Mouse (Mus musculus) G1E (cell line): ENCODE results near the gene Sdccag8.

Experiments
- CTCF ChIP-seq: IDR thresholded peaks from 2 replicates; pipeline ENCODE4 v1.5.1; 2012; ENCODE audit warnings: low read depth, low read length, inconsistent platforms, mixed read lengths
- TAL1 ChIP-seq: conservative IDR thresholded peaks from 2 replicates; pipeline ENCODE4 v1.6.1; 2012; ENCODE audit warnings: low read depth, low read length, inconsistent platforms, mixed read lengths

DNA sequence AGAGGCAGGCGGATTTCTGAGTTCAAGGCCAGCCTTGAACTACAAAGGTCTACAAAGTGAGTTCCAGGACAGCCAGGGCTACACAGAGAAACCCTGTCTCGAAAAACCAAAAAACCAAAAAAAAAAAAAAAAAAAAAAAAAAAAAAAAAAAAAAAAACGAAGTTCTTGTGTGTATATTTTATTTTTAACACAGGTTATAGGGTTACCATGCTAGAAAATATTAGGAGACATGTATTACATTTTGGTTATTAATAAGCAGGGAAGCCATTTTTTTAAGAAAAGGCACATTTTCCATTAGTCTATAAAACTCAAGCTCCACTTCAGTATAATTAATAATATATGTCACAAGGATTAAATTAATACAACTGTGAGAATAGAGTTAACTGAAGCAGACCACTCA, 2.6 kb upstream of the Sdccag8 start:
- TF ChIP-seq CTCF (no peak), TAL1 (no peak)
